Mouse (Mus musculus): ENCODE measurements around the gene Atg4d. TPM values are rescaled to one million over a fixed set of nuclear protein-coding genes. Genes with fewer than 3 reads are reported as not detected.
"Not testable (repeated sequence)": the region's sequence is repeated elsewhere in the genome, so short reads cannot be mapped to it uniquely, and the experiment has no call there.

Atg4d gene
- 10 to 100 TPM; 38.8 to 40.9 TPM for total RNA-seq (2021)

GRCm38 (mm10) chr9:21265000-21265561, at the start of gene Atg4d:
Atg4d (plus strand) TSS chr9:21265293.
- peak; percentile 98 for DNase-seq

- DNase-seq = peak; percentile 55 to 61
Observed at GRCm38 (mm10) chr9:21216050-21216841, 48.8 kb upstream of the Atg4d start.

GRCm38 (mm10) chr9:21219820-21220219, 45.3 kb upstream of the Atg4d start:
- DNase-seq = no peak

GRCm38 (mm10) chr9:21220490-21221382, 44.4 kb upstream of the Atg4d start:
- DNase-seq = peak; percentile 90 to 92

GRCm38 (mm10) chr9:21221383-21221929, 43.6 kb upstream of the Atg4d start:
- no peak for DNase-seq

GRCm38 (mm10) chr9:21223490-21223889, 41.6 kb upstream of the Atg4d start:
- DNase-seq = not testable (repeated sequence)

GRCm38 (mm10) chr9:21223906-21224305, 41.2 kb upstream of the Atg4d start:
- no peak for DNase-seq

GRCm38 (mm10) chr9:21224576-21225414, 40.3 kb upstream of the Atg4d start:
- no peak for DNase-seq

GRCm38 (mm10) chr9:21225415-21225758, 39.7 kb upstream of the Atg4d start:
- DNase-seq = no peak

GRCm38 (mm10) chr9:21227342-21227741, 37.8 kb upstream of the Atg4d start:
- DNase-seq = no peak

- DNase-seq = no peak
Observed at GRCm38 (mm10) chr9:21231551-21231950, 33.5 kb upstream of the Atg4d start.

GRCm38 (mm10) chr9:21232867-21233266, 32.2 kb upstream of the Atg4d start:
- no peak for DNase-seq

- no peak for DNase-seq
Observed at GRCm38 (mm10) chr9:21233366-21233765, 31.7 kb upstream of the Atg4d start.

GRCm38 (mm10) chr9:21233805-21234204, 31.3 kb upstream of the Atg4d start:
- DNase-seq = no peak

GRCm38 (mm10) chr9:21235341-21235740, 29.8 kb upstream of the Atg4d start:
- no peak for DNase-seq

GRCm38 (mm10) chr9:21236991-21237367, 28.1 kb upstream of the Atg4d start:
- DNase-seq = no peak

GRCm38 (mm10) chr9:21237368-21238003, 27.6 kb upstream of the Atg4d start:
- peak; percentile 35 to 38 for DNase-seq

- no peak for DNase-seq
Observed at GRCm38 (mm10) chr9:21238004-21238732, 26.9 kb upstream of the Atg4d start.

- peak; percentile 77 to 79 for DNase-seq
Observed at GRCm38 (mm10) chr9:21238733-21239464, 26.2 kb upstream of the Atg4d start, which contains the start of gene Keap1. Keap1 (minus strand) TSS chr9:21239361.

- DNase-seq = no peak
Observed at GRCm38 (mm10) chr9:21239465-21239848, 25.6 kb upstream of the Atg4d start.
